Mouse (Mus musculus) liver, embryonic 14.5 days (tissue): ENCODE data around the gene Foxn1. TPM values are rescaled to one million over a fixed set of nuclear protein-coding genes. Genes with fewer than 3 reads are reported as not detected.

ENCODE experiments used
- ATAC-seq: fragments of 200-750 bp; cut with Nextera tagmentation; 2 replicates; pipeline ENCODE4 v1.8.0; 2017; ENCODE audit warnings: moderate number of reproducible peaks, mild to moderate bottlenecking, moderate library complexity; ENCODE audit not compliant: insufficient read depth
- DNase-seq, 3 experiments: peaks; one replicate each; pipeline ENCODE4 v3.0.0-alpha.2; 2012 to 2013; ENCODE audit warnings: low read depth in 3 of 3, low spot score in 3 of 3
- H3K27ac ChIP-seq: fragments of 300-500 bp; sonication (generic); 2 replicates; pipeline ENCODE4 v1.5.1; 2014; ENCODE audit warnings: moderate library complexity, mild to moderate bottlenecking, control low read depth, inconsistent platforms
- H3K27me3 ChIP-seq: fragments of 300-500 bp; sonication (generic); 2 replicates; pipeline ENCODE4 v1.6.1; 2014; ENCODE audit warnings: mild to moderate bottlenecking, low read length, moderate library complexity; ENCODE audit not compliant: control insufficient read depth, insufficient read depth
- H3K36me3 ChIP-seq: fragments of 300-500 bp; sonication (generic); replicated peaks from 2 replicates; pipeline ENCODE4 v1.6.1; 2014; ENCODE audit warnings: low read depth; ENCODE audit not compliant: control insufficient read depth, insufficient read depth
- H3K4me1 ChIP-seq, 2 experiments: fragments of 200-500 bp in 1 of 2; fragments of 300-500 bp in 1 of 2; sonication (generic) in 1 of 2; replicated peaks; 2 replicates each; pipeline ENCODE4 v1.6.1; 2012 to 2014; ENCODE audit warnings: antibody characterized with exemption in 1 of 2, inconsistent platforms in 1 of 2, low read length in 1 of 2; ENCODE audit not compliant: control insufficient read depth in 2 of 2, insufficient read depth in 2 of 2
- H3K4me2 ChIP-seq: fragments of 300-500 bp; sonication (generic); 2 replicates; pipeline ENCODE4 v1.6.1; 2014; ENCODE audit warnings: low read depth, mild to moderate bottlenecking, control low read depth, moderate library complexity
- H3K4me3 ChIP-seq, 2 experiments: fragments of 200-500 bp in 1 of 2; fragments of 300-500 bp in 1 of 2; sonication (generic) in 1 of 2; 2 replicates each; pipeline ENCODE4 v1.5.1; 2012 to 2014; ENCODE audit warnings: low read depth in 2 of 2, low read length in 2 of 2, mild to moderate bottlenecking in 2 of 2, control low read depth in 1 of 2, inconsistent platforms in 1 of 2, moderate library complexity in 1 of 2; ENCODE audit not compliant: insufficient read depth in 1 of 2
- H3K9ac ChIP-seq: fragments of 300-500 bp; sonication (generic); replicated peaks from 2 replicates; pipeline ENCODE4 v1.6.1; 2014; ENCODE audit warnings: mild to moderate bottlenecking, control low read depth, moderate library complexity
- H3K9me3 ChIP-seq: fragments of 300-500 bp; sonication (generic); 2 replicates; pipeline ENCODE4 v1.6.1; 2016; ENCODE audit warnings: low read length, mixed read lengths; ENCODE audit not compliant: control insufficient read depth
- CTCF ChIP-seq: IDR thresholded peaks from 2 replicates; pipeline ENCODE4 v1.5.1; 2016; ENCODE audit warnings: antibody characterized with exemption, low read depth, control low read depth
- EP300 ChIP-seq: IDR thresholded peaks from 2 replicates; pipeline ENCODE4 v1.6.1; 2016; ENCODE audit warnings: antibody characterized with exemption, low read depth
- WGBS: fragments of 180-500 bp; shearing (Covaris S2); extraction: QIAGEN DNeasy Blood & Tissue Kit; methylation state at CpG from one replicate; pipeline ENCODE4 v1.1.7; 2014; ENCODE audit not compliant: insufficient replicate concordance; 5-methylcytosine and 5-hydroxymethylcytosine counted together
- polyA plus RNA-seq, 2 experiments: library from polyadenylated mRNA; depleted of rRNA in 1 of 2; stranded (reverse) in 1 of 2; unstranded in 1 of 2; fragments of >200 nt; fragmentation: Nextera tagmentation in 1 of 2; extraction: Ambion mirVana in 1 of 2; gene quantifications; 2 replicates each; pipeline versions ENCODE4 v1.2.1 to v1.2.3; 2012 to 2014

The Foxn1 gene
- polyA plus RNA-seq, 2 experiments = not detected

DNA sequence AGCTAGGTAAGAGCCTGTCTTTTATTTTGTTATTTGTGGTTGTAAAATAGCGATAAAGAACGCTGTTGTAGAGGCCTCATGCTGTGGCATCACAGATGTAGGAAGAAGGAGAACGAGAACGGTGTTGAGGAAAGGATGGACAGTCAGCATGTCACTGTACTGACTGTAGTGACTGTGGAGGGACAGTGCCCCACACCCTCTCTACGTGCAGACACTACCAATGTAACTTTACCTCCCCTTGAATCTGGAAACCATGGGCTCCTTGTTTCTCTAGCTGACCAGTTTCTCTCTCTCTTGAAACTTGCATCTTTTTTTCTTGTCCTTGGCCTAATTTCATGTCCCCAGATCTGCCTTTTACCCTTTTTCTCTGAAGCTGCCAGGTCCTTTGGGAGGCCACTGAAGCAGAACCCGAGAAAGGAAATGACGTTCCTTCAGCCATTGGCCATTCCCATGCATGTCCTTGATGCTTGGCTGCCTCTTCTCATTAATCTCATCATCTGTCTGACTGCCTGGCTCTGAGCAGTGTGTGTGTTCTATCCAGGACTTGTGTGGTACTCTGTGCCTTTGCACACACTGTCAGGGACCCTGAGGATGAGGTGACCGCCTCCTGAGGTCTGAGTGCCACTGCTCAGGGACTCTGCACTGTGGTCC lies 75.4 kb downstream of the Foxn1 start:
- no peak overlapping the region for H3K4me2 ChIP-seq
- H3K27me3 ChIP-seq = no peaks in the 10 kb centered on the region
- H3K4me1 ChIP-seq = peaks cover 5 to 7% of the 10 kb centered on the region in 2 experiments; a peak in 2 of 4 replicates
- TF ChIP-seq CTCF (no peak), EP300 (no peak)
- H3K4me3 ChIP-seq = no peak overlapping the region
- H3K36me3 ChIP-seq = peaks cover 87% of the 10 kb centered on the region
- H3K27ac ChIP-seq = no peak overlapping the region
- H3K9ac ChIP-seq = no peak overlapping the region
- no peak for ATAC-seq
- DNase-seq = no peak
- no peaks in the 10 kb centered on the region for H3K9me3 ChIP-seq
- 87% methylated on average over 8 of the region's 8 CpGs for WGBS

Other genes with a start within 250 kb of the Foxn1 start
- gene Traf4, start 221.0 kb downstream of the Foxn1 start, polyA plus RNA-seq (2012; rRNA removed) = 35.1 and 39.9 TPM in 2 replicates
- 17.1 and 18.0 TPM in 2 replicates for gene Traf4, start 221.0 kb downstream of the Foxn1 start, polyA plus RNA-seq (2014; fragmentation: Nextera tagmentation; extraction: Ambion mirVana)
- 9.8 and 10.6 TPM in 2 replicates for gene Nek8, start 209.9 kb downstream of the Foxn1 start, polyA plus RNA-seq (2012; rRNA removed)
- 7.4 and 7.8 TPM in 2 replicates for gene Nek8, start 209.9 kb downstream of the Foxn1 start, polyA plus RNA-seq (2014; fragmentation: Nextera tagmentation; extraction: Ambion mirVana)
- 47.4 and 69.6 TPM in 2 replicates for gene Tlcd1, start 209.8 kb downstream of the Foxn1 start, polyA plus RNA-seq (2012; rRNA removed)
- gene Tlcd1, start 209.8 kb downstream of the Foxn1 start, polyA plus RNA-seq (2014; fragmentation: Nextera tagmentation; extraction: Ambion mirVana) = 44.9 and 50.5 TPM in 2 replicates
- gene Rpl23a, start 203.0 kb downstream of the Foxn1 start, polyA plus RNA-seq (2012; rRNA removed) = 628 and 1,347 TPM in 2 replicates
- gene Rpl23a, start 203.0 kb downstream of the Foxn1 start, polyA plus RNA-seq (2014; fragmentation: Nextera tagmentation; extraction: Ambion mirVana) = 1,087 and 1,100 TPM in 2 replicates
- 7.1 and 7.7 TPM in 2 replicates for gene Rab34, start 198.1 kb downstream of the Foxn1 start, polyA plus RNA-seq (2012; rRNA removed)
- 11.3 and 12.4 TPM in 2 replicates for gene Rab34, start 198.1 kb downstream of the Foxn1 start, polyA plus RNA-seq (2014; fragmentation: Nextera tagmentation; extraction: Ambion mirVana)
- gene Proca1, start 193.2 kb downstream of the Foxn1 start, polyA plus RNA-seq (2012; rRNA removed) = 0.08 and 0.16 TPM in 2 replicates
- gene Proca1, start 193.2 kb downstream of the Foxn1 start, polyA plus RNA-seq (2014; fragmentation: Nextera tagmentation; extraction: Ambion mirVana) = 0.23 TPM in 1 of 2 replicates, not detected in the other
- gene Sdf2, start 140.8 kb downstream of the Foxn1 start, polyA plus RNA-seq (2012; rRNA removed) = 31.6 and 34.3 TPM in 2 replicates
- gene Sdf2, start 140.8 kb downstream of the Foxn1 start, polyA plus RNA-seq (2014; fragmentation: Nextera tagmentation; extraction: Ambion mirVana) = 30.7 and 30.8 TPM in 2 replicates
- gene Supt6, start 140.6 kb downstream of the Foxn1 start, polyA plus RNA-seq (2012; rRNA removed) = 7.4 and 8.4 TPM in 2 replicates
- gene Supt6, start 140.6 kb downstream of the Foxn1 start, polyA plus RNA-seq (2014; fragmentation: Nextera tagmentation; extraction: Ambion mirVana) = 7.4 and 7.8 TPM in 2 replicates
- 17.3 and 20.5 TPM in 2 replicates for gene 2610507B11Rik, start 124.8 kb downstream of the Foxn1 start, polyA plus RNA-seq (2012; rRNA removed)
- gene 2610507B11Rik, start 124.8 kb downstream of the Foxn1 start, polyA plus RNA-seq (2014; fragmentation: Nextera tagmentation; extraction: Ambion mirVana) = 26.5 and 32.8 TPM in 2 replicates
- gene BC030499, start 95.7 kb downstream of the Foxn1 start, polyA plus RNA-seq (2012; rRNA removed) = 0.17 and 0.25 TPM in 2 replicates
- gene BC030499, start 95.7 kb downstream of the Foxn1 start, polyA plus RNA-seq (2014; fragmentation: Nextera tagmentation; extraction: Ambion mirVana) = 0.06 TPM in 1 of 2 replicates, not detected in the other
- 27.8 and 39.7 TPM in 2 replicates for gene Spag5, start 85.0 kb downstream of the Foxn1 start, polyA plus RNA-seq (2012; rRNA removed)
- gene Spag5, start 85.0 kb downstream of the Foxn1 start, polyA plus RNA-seq (2014; fragmentation: Nextera tagmentation; extraction: Ambion mirVana) = 27.6 and 31.5 TPM in 2 replicates
- gene Aldoc, start 63.6 kb downstream of the Foxn1 start, polyA plus RNA-seq (2012; rRNA removed) = 4.2 TPM in 2 replicates
- gene Aldoc, start 63.6 kb downstream of the Foxn1 start, polyA plus RNA-seq (2014; fragmentation: Nextera tagmentation; extraction: Ambion mirVana) = 6.0 and 6.6 TPM in 2 replicates
- gene Pigs, start 58.1 kb downstream of the Foxn1 start, polyA plus RNA-seq (2012; rRNA removed) = 19.6 and 22.0 TPM in 2 replicates
- 23.5 and 26.1 TPM in 2 replicates for gene Pigs, start 58.1 kb downstream of the Foxn1 start, polyA plus RNA-seq (2014; fragmentation: Nextera tagmentation; extraction: Ambion mirVana)
- 33.5 and 40.3 TPM in 2 replicates for gene Unc119, start 43.1 kb downstream of the Foxn1 start, polyA plus RNA-seq (2012; rRNA removed)
- gene Unc119, start 43.1 kb downstream of the Foxn1 start, polyA plus RNA-seq (2014; fragmentation: Nextera tagmentation; extraction: Ambion mirVana) = 20.9 and 25.2 TPM in 2 replicates
- 0.02 TPM in 2 replicates for gene Slc13a2, start 35.7 kb upstream of the Foxn1 start, polyA plus RNA-seq (2012; rRNA removed)
- not detected in 2 replicates for gene Slc13a2, start 35.7 kb upstream of the Foxn1 start, polyA plus RNA-seq (2014; fragmentation: Nextera tagmentation; extraction: Ambion mirVana)
- 3.7 and 4.9 TPM in 2 replicates for gene Slc46a1, start 79.1 kb upstream of the Foxn1 start, polyA plus RNA-seq (2012; rRNA removed)
- 5.0 and 5.8 TPM in 2 replicates for gene Slc46a1, start 79.1 kb upstream of the Foxn1 start, polyA plus RNA-seq (2014; fragmentation: Nextera tagmentation; extraction: Ambion mirVana)
- 0.09 and 0.22 TPM in 2 replicates for gene Sarm1, start 111.2 kb upstream of the Foxn1 start, polyA plus RNA-seq (2012; rRNA removed)
- 0.14 and 0.15 TPM in 2 replicates for gene Sarm1, start 111.2 kb upstream of the Foxn1 start, polyA plus RNA-seq (2014; fragmentation: Nextera tagmentation; extraction: Ambion mirVana)
- gene Vtn, start 112.5 kb upstream of the Foxn1 start, polyA plus RNA-seq (2012; rRNA removed) = 350 and 403 TPM in 2 replicates
- 353 and 424 TPM in 2 replicates for gene Vtn, start 112.5 kb upstream of the Foxn1 start, polyA plus RNA-seq (2014; fragmentation: Nextera tagmentation; extraction: Ambion mirVana)
- gene Sebox, start 116.9 kb upstream of the Foxn1 start, polyA plus RNA-seq (2012; rRNA removed) = 0.18 and 0.28 TPM in 2 replicates
- 0.35 and 0.39 TPM in 2 replicates for gene Sebox, start 116.9 kb upstream of the Foxn1 start, polyA plus RNA-seq (2014; fragmentation: Nextera tagmentation; extraction: Ambion mirVana)
- gene Tmem199, start 125.6 kb upstream of the Foxn1 start, polyA plus RNA-seq (2012; rRNA removed) = 10.6 and 14.5 TPM in 2 replicates
- gene Tmem199, start 125.6 kb upstream of the Foxn1 start, polyA plus RNA-seq (2014; fragmentation: Nextera tagmentation; extraction: Ambion mirVana) = 20.6 and 22.1 TPM in 2 replicates
- gene Poldip2, start 125.6 kb upstream of the Foxn1 start, polyA plus RNA-seq (2012; rRNA removed) = 24.1 and 28.2 TPM in 2 replicates
- 55.6 and 57.2 TPM in 2 replicates for gene Poldip2, start 125.6 kb upstream of the Foxn1 start, polyA plus RNA-seq (2014; fragmentation: Nextera tagmentation; extraction: Ambion mirVana)
- gene Tnfaip1, start 149.8 kb upstream of the Foxn1 start, polyA plus RNA-seq (2012; rRNA removed) = 6.3 and 6.7 TPM in 2 replicates
- 12.6 and 13.2 TPM in 2 replicates for gene Tnfaip1, start 149.8 kb upstream of the Foxn1 start, polyA plus RNA-seq (2014; fragmentation: Nextera tagmentation; extraction: Ambion mirVana)
- 29.2 and 41.7 TPM in 2 replicates for gene Ift20, start 149.8 kb upstream of the Foxn1 start, polyA plus RNA-seq (2012; rRNA removed)
- 73.9 and 77.8 TPM in 2 replicates for gene Ift20, start 149.8 kb upstream of the Foxn1 start, polyA plus RNA-seq (2014; fragmentation: Nextera tagmentation; extraction: Ambion mirVana)
- gene Tmem97, start 164.2 kb upstream of the Foxn1 start, polyA plus RNA-seq (2012; rRNA removed) = 34.2 and 42.3 TPM in 2 replicates
- gene Tmem97, start 164.2 kb upstream of the Foxn1 start, polyA plus RNA-seq (2014; fragmentation: Nextera tagmentation; extraction: Ambion mirVana) = 99.5 and 116 TPM in 2 replicates